Mouse (Mus musculus): ENCODE results near the gene Exoc3l4. TPM values are rescaled to one million over a fixed set of nuclear protein-coding genes. Genes with fewer than 3 reads are reported as not detected.

Exoc3l4 gene
- total RNA-seq (2021), result 1 to 10 TPM; 2.2 to 2.7 TPM
- long read RNA-seq, experiment 1, partial matches to known transcripts, result 0 of 2 reads
- long read RNA-seq, experiment 1, other reads (novel, unspliced or antisense), result 0 of 2 reads
- long read RNA-seq, experiment 2, partial matches to known transcripts, result 0 of 2 reads
- long read RNA-seq, experiment 2, other reads (novel, unspliced or antisense), result 0 of 2 reads

DNA sequence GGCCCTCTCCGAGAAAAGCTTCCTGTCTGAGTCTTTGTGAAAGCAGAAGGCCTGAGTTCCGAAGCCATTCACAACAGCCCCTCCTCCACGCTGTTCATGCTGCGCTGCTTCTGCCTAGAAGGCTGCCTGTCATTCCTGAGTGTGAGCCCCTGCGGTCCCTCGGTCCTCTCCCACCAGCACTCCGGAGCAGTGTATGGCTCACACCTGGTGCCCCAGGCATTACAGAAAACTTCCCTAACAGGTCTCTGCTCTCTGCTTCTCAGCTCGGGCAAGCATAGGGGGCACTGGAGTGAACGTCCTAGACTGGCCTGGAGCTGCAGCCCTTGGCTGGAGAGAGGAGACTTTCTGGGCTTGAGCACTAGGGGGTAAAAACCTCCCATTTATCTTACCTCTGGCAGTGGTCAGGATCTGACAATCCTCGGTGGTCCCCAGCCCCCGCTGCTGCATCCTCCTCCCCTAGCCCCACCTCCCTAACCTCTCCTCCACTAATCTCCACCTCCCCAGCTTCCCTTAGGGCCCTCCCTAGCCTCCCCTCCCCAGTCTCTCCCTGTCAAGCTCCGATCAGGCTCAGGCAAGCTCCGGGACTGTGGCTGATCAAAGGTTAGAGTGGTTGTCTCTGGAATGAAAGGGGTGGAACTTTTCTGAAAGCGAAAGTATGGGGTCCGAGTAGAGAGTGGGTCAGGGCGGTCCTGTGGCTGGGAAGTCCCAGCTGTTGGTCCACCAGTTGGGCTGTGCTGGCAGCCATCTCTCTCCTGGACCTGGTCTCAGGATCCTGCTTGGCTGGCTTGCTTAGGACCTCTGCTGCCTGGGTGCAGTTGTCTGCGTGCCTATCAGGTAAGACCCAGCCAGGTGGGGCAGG, at the start of gene Exoc3l4:
Exoc3l4 (plus strand) TSS at position 97 of the 859 bp plus-strand sequence.
- no peak for DNase-seq (ENCODE audit: low spot score in 2 of 2)

DNA sequence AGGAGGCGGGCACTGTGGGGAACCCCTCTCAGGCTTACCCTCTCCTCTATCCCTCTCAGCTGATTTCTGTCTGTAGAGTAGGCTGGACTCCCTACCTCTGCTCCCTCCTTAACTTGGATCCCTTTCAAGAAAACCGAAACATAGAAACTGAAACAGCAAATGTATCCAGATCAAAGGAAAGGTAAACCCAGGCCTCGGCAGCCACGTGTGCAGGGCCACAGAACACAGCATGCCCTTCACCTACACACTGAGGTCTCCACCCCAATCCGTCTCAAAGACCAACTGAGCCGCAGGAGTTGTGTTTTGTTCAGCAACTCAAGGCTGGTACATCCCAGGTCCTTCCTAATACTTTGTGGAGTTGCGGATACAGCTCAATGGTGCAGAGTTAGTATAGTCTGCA, 49.8 kb upstream of the Exoc3l4 start:
- DNase-seq (ENCODE audit: low spot score in 2 of 2), result no peak

DNA sequence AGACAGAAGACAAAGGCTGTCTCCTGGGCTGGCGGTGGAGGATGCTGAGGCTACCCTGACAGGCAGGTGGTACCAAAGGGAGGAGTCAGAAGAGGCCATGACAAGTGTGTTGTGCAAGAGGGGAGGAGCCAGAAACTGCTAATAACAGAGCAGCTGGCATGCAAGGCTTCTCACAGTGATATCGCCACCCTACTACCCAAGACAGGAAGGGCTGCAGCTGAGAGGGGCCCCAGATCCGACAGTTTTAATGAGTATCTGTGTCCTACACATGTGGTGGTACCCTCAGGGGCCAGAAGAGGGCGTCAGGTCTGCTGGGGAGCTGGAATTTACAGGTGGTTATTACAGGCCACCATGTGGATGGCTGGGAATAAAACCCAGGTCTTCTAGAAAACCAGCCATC, 46.6 kb upstream of the Exoc3l4 start:
- no peak for DNase-seq (ENCODE audit: low spot score in 2 of 2)

DNA sequence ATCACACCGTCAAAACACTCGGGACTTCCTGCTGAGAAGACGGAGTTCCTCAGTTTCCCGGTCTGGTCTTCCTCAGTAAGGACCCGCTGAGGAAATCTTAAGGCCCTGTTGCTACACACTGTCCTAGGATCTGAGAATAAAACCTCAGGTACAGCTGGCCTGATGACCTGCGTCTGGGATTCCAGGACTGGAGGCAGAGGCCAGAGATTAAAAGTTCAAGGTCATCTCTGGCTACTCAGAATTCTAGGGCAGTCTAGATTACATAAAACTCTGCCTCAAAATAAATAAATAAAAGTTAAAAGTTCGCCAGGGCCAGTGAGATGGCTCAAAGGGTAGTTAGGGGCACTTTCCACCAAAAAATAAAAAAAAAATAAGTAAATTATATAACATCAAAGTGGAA, 44.9 kb upstream of the Exoc3l4 start:
- DNase-seq (ENCODE audit: low spot score in 2 of 2), result no peak

DNA sequence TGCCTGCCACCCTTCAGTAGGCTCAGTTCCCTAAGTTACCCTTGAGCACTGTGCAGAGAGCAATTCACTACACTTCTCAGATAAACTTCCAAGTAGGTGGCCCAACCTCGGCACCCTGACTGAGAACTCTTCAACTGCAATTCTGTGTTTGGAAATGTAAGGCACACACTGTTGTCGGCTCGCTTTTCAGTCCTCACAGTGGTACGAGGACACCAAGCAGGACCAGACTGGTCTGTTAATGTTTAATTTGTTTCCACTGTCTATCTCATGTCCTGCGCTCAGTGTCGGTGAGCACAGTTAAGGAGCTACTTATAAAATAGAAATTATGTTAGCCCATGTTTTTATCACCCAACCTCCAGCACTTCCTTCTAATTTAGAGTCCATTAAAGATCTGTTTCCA, 43.4 kb upstream of the Exoc3l4 start:
- DNase-seq (ENCODE audit: low spot score in 2 of 2), result no peak

DNA sequence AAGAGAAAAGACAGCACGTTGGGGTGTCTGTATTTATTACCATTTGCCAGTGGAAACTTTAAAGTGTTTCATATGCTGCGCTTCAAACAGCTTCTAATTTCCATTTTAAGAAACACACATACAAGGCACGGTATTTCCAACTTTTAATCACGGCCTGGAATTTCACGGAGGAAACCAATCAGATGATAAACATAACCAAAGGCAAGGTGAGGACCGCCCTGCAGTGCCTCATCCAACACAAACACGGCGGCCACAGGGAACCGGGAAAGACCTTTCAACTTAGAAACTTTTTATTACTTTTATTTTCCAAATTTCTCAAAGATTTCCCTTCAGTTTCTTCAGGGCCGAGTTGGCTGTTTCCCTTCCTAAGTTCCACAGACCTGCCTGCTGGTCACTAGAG, 42.1 kb upstream of the Exoc3l4 start:
- no peak for DNase-seq (ENCODE audit: low spot score in 2 of 2)

DNA sequence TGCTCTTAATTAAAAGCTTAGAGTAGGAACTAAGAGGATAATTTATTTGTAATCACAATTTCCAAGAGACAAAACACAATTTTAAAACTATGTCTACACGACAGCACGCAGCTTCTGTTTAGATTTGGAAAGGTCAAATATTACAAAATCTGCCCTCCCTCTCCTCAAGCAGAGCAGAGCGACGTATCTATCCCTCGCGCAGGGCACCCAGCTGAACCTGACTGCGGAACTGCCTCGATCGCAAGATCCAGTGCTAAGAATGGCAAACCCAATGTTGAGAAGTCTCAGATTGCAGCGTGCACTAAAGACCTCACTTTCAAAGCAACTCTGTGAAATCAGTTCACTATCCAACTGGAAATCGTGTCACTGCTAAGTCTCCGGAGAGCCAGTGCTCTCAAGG, 41.3 kb upstream of the Exoc3l4 start:
- no peak for DNase-seq (ENCODE audit: low spot score in 2 of 2)

DNA sequence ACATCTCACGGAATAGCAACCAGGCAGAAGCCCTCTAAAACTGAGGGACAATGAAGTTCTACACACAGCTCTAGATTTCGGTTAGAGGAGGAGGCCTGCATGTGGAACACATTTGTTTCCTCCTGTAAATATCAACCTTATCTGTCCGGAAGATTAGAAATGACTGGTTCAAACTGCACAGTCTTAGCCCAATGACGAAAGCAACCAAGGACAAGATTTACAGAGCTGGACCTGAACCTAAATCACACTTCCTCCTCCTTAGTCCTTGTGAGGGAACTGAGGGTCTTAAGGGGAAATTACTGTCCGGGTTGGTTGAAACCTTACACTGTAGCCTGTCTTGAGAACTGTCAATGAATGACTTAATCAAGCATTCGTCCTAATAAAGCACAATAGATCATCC, 40.8 kb upstream of the Exoc3l4 start:
- no peak for DNase-seq (ENCODE audit: low spot score in 2 of 2)

DNA sequence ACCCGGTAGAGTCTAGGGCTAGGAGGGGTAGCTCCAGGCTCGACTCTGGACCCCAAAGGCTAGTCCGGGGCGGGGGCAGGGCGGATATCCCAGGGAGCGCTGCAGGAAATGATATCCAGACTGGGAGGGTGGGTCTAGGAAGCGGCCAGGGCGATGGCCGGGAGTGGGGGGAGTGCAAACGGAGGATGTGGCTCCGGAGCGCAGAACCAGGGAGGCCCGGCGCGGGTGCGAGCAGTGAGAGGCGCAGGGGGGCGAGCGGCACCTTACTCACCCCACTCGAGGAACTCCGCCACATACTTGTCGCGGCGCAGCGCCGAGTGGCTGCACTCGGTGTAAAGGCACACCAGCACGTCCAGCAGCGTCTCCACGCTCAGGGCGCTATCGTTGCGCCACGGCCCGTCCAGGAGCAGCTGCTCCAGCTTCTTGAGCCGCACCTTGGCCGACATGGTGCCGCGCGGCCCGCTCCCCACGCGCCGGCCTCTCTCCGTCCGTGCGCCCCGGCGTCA, 39.9 kb upstream of the Exoc3l4 start:
- peak in 1 of 2 experiments; percentile 40 for DNase-seq (ENCODE audit: low spot score in 2 of 2)

DNA sequence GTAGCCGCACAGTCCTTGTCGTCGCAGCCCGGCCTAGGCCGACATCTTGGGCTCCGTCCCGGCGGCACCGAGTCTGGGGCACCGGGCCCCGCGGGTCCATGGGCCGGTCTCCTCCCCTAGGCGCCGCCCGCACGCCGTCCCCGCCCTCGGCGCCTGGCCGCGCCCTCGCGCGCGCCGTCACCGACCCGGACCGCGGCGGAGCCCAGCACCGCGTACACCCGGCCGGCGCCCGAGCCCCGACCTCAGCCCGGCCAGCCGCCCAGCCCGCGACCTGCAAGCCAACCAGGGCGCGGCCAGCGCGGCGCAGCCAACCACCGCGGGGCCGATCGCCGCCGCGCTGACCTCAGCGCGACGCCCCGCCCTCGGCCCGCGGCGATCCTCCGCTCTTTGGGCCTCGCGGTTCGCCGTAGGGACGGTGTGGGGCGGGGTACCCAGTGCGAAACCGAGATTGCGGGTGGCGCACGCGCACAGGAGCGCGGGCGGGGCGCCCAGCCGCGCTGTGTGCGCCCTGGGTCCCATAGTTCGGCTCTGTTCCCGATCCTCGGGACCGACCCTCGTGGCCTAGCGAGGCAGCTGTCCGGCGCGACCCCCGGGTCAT, 39.3 kb upstream of the Exoc3l4 start, which contains the start of gene Cdc42bpb:
Cdc42bpb (minus strand) TSS at position 343 of the 598 bp plus-strand sequence.
- DNase-seq (ENCODE audit: low spot score in 2 of 2), result peak; percentile 94 to 96

DNA sequence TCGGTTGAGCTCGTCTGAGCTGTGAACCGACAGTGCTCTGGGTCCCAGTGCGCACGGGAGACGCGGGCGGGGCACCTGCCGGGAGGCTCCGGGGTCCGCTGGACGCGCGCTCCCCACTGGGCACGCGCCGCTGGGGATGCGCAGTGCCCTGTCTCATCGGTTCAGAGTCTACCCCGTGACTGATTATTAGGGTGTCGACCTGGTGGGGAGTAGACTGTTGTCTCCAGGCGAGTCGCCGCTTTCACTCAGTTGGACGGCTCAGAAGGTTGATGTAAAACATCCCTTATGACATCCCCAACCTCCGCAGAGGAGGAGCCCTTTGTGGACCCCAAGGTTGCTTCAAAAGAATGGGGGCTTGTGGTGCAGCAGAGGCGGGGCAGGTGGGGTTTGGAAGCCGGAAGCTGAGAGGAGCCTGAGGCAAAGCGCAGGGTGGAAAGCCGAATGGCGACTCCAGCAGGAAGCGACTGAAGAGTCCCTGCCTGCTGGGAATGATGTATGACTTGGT, 38.8 kb upstream of the Exoc3l4 start:
- peak in 1 of 2 experiments; percentile 39 for DNase-seq (ENCODE audit: low spot score in 2 of 2)

DNA sequence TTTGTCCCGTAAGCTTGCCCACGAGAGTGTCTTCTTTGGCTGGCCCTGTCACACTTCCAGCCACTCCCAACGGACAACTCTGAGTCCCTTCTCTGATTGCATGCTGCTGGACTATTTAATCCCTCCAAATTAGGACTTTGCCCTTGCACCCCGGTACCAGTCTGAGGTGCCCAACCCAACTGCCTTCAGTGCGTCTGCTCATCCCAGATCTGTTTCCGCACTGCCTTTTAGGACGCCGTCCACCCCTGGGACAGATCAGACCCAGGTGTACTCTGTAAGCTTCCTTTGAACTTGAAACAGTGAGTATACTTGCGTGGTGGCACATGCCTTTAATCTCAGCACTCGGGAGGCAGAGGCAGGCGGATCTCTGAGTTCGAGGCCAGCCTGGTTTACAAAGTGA, 38.0 kb upstream of the Exoc3l4 start:
- no peak for DNase-seq (ENCODE audit: low spot score in 2 of 2)

DNA sequence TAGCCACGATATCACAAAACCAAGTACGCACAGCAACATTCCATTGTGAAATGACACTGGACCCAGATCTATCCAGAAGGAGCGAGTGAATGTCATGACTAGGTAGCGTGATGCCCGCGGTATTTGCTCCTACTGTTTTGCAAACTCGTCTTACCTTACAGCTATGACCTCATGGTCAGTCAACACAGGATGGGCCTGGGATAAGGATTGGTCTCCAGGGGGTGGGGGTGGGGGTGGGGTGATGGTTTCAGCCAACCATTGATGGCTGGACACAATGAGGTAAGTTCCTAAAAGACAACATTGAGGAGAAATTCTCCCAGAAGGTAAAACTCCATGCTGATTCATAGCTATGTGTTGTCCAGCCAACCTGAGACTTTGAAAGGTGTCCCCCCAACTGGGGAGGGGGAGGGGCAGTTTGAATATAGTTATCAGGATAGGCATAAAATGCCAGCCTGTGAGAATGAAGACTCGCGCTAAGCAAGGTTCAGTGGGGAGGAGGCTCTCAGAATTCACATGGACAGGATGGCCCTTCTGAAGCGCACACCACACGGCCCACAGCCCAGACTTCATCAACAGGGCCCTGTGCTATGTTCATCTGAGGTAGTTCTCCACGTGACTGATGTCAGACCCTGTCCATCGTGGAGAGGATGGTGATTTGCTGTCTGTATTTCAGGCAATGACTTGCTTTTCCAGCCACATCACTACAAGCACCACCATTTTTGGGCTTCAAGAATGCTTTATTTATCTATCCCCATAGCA, 30.8 kb upstream of the Exoc3l4 start:
- no peak for DNase-seq (ENCODE audit: low spot score in 2 of 2)

DNA sequence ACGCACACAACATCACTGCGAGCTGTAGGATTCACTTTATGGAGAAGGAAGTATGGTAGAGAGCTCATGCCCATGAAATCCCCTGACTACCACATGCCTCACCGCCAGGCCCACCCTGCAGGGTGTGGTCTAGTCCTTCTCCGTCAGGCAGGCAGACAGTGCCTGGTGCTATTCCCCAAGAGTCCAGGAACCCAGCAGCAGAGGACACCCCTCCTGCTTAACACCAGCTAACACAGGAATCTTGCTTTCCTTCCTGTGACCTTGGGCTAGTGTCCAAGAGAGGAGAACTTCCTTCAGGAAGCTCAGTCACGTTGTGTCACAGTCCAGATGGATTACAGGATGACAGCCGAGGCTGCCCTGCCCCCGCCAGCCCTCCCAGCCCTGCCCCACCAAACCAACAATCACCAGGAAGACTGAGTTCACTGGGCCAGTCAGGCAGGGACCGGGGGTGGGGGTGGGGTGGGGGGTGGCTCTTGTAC, 30.1 kb upstream of the Exoc3l4 start:
- DNase-seq (ENCODE audit: low spot score in 2 of 2), result no peak

DNA sequence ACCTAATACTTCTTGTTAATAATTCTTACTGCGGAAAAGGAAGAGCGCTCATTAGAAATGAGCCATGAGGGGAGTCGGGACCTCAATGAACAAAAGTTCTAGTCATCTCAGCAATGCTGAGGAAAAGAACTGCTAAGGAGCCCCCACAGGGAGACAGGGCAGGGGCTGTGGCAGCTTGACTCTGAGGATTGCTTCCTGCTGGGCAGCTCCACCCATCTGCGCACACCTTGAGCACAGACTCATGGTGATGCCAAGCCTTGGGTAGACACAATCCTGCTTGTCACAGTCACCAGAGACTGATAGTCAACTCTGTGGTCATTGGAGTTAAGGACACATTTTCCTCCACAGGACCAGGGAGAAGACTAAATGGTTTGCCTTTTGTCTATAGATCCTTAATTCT, 29.7 kb upstream of the Exoc3l4 start:
- no peak for DNase-seq (ENCODE audit: low spot score in 2 of 2)

DNA sequence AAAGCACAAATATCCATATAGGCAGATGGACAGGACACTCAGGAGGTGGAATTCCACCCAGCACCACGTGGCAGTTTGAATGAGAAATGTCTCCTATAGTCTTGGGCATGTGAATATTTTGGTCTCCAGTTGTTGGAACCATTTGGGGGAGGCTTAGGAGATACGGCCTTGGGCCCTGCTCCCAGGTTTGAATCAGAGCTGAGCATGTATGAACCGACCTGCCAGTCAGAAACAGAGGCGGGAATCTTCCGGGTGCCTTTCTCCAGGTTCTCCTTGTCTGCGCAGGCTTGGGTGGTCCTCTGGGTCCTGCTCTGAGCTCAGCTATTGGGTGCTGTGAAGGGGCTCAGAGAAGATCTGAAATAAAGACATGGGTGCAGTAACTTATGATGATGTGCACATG, 22.8 kb upstream of the Exoc3l4 start:
- DNase-seq (ENCODE audit: low spot score in 2 of 2), result no peak

DNA sequence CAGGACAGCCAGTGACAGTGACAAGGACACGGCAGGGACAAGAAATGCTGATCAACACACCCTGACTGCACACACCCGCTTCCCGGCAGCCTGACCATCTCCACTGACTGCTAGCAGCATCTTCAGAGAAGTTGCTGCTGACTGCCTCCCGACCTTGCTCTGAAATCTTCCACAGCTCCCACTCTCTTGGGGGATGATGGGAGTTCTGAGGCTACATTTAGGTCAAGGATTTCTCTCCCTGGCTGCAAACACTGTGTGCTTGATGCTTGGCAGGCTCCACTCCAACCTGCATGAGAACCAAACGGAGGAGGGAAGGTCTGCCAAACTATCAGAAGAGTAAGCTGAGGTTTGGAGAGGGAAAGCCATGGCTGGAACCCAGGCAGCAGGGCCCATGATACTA, 19.8 kb upstream of the Exoc3l4 start:
- no peak for DNase-seq (ENCODE audit: low spot score in 2 of 2)

DNA sequence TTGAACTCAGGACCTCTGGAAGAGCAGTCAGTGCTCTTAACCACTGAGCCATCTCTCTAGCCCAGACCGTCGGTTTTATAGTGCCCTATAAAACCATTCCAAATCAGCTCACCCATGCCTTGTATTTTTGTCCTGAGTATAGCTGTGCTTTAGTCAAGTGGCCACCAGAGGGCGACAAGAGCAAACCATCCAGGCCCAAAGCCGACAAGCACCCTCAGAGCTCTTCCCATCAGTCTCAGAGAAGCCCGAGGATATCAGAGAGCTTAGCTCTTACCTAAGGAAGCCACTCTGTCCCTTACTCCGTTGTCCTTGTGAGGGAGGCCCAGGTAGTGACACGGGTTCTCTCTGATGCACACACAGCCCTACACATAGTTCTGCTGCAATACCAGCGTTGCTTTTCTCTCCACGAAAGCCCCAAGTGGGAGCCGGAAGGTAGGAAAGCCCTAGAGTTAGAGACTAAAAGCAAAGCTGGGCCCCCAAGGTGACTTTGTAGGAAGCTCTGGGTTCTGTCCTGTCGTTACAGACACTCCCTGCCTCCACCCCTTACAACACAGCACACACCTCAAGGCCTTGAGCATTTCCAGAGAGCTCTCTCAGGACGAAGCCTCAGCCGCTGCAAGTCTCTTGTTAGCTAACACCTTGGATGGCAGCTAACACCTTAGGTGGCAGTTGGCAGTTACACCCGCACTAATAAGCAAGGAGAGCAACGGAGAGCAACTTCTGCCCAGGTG, 15.2 kb upstream of the Exoc3l4 start:
- peak; percentile 78 to 82 for DNase-seq (ENCODE audit: low spot score in 2 of 2)

DNA sequence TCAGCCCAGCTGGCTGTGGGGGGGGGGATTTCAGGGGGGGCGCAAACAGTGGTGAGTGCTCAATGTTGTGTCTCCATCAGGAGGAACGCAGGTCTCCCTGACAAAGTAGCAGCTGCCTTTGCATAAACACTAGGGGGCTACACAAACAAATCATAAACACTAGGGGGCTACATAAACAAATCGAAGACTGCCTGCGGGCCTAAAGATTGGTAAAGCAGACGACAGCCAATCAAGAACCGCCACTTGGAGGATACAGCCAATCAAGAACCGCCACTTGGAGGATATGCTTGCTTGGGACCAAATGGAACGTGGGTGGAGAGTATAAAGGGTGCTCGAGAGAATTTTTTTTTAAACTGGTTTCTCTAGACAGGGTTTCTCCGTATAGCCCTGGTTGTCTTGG, 11.9 kb upstream of the Exoc3l4 start:
- DNase-seq (ENCODE audit: low spot score in 2 of 2), result no peak

DNA sequence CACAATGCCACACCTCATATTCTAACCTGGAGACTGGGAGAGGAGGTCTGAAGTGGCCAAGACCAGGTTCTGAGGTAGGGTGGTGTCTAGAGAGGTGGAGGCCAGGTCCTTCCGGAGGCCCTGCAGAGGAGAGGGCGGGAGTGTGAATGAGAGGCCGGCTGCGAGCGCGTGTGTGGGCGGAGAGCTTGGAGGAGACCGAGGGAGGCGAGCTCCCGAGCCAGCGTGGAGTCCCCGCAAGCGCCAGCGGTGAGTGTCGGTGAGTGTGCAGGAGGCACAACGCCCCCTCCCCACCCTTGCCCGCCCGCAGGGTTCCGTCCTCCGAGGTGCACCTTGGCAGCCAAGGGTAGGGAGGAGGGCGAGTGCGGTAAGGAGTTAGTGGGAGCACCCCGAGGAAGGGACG, 10.2 kb upstream of the Exoc3l4 start, which contains the start of gene Lbhd2:
Lbhd2 (plus strand) TSS at position 188 of the 400 bp plus-strand sequence.
- peak in 1 of 2 experiments; percentile 56 for DNase-seq (ENCODE audit: low spot score in 2 of 2)
